Mouse (Mus musculus) adrenal gland, adult 8-10 months (tissue): ENCODE results near the gene Palm2. TPM values are rescaled to one million over a fixed set of nuclear protein-coding genes. Genes with fewer than 3 reads are reported as not detected.

Experiments
- DNase-seq: peaks from one replicate; pipeline ENCODE4 v3.0.0; 2022
- total RNA-seq, 4 experiments: library from RNA; stranded (reverse); gene quantifications; 2 replicates each; pipeline ENCODE4 v1.2.4; 2022

The Palm2 gene
- total RNA-seq, 4 experiments from 2014 or later, result 9.8 to 42.5 (median 29.2) TPM

- DNase-seq, result no peak
Measured at GRCm38 (mm10) chr4:57624819-57625218, 190.8 kb downstream of the Palm2 start.

- DNase-seq, result peak; percentile 53
Measured at GRCm38 (mm10) chr4:57625306-57625705, 191.3 kb downstream of the Palm2 start.

GRCm38 (mm10) chr4:57625756-57626155, 191.7 kb downstream of the Palm2 start:
- DNase-seq, result no peak

- no peak for DNase-seq
Measured at GRCm38 (mm10) chr4:57626921-57627320, 192.9 kb downstream of the Palm2 start.

- DNase-seq, result no peak
Measured at GRCm38 (mm10) chr4:57632386-57632785, 198.3 kb downstream of the Palm2 start.

- no peak for DNase-seq
Measured at GRCm38 (mm10) chr4:57633052-57633451, 199.0 kb downstream of the Palm2 start.

GRCm38 (mm10) chr4:57634956-57635355, 200.9 kb downstream of the Palm2 start:
- no peak for DNase-seq

GRCm38 (mm10) chr4:57636782-57637482, 202.9 kb downstream of the Palm2 start:
- DNase-seq, result no peak

DNA sequence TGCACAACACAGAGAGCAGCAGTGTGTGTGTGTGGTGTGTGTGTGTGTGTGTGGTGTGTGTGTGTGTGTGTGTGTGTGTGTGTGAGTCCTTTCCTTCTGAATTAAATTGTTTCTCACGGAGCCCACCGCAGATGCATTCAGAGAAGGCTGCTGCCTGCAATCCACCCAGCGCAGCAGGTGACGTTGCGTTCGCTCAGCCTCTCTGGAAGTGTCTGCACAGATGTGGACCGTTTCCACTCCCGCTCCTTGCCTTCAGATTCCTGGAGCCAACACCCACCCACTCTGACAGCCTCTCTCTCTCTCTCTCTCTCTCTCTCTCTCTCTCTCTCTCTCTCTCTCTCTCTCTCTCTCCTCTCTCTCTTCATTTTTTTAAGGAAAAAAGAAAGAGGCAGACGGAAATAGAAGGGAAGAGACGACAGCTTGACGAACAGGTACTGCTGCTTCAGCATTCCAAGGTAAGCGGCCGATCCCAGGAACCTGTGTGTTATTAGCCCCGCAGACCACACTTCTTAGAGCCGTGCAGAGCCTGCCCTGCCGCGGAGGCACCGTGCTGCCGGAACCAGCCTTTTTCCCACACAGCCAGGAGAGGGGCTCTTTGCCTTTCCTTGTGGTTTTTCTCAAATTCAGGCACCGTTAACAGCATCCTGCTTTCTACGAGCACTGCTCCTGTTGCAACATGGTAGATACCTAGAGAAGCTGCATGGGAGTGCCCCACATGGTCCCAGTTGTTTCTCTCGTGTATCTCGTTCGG, 203.8 kb downstream of the Palm2 start:
- no peak for DNase-seq

DNA sequence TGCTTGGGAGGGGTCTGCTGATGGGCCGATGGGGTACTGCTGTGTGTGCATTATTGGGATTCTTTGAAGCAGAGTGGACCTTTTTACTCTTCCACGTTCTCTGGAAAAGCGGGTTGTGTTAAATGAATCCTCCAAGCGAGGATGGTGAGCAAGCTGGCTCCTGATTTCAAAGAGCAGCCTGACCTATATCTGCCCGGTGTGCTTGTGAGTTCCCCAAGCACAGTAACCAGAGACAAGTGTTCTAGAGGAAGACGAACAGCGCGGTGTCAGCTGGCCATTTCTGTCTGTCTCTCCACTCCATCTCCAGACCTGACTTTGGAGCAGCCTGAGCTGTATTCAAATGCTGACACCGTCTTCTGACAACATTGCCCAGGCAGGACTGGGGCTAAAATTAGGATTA, 204.9 kb downstream of the Palm2 start:
- no peak for DNase-seq

DNA sequence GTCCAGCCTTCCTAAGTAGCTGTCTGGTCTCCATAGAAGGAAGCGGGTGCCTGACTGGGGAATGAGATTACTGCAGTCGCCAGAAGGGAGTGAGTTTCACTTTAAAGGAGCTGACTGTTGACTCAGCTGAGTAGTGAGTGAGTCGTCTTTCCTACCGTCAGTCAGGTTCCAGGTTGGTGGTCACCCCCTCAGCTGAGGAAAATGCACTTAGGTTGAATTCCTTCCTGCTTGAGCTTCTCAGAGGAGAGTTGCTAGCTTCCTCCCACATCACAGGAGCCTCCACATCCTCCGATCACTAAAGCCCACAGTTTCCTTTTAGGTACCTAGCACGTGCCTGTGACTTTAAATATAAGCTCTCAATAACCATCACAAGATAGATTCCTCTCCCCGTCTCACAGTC, 206.2 kb downstream of the Palm2 start:
- DNase-seq, result no peak

DNA sequence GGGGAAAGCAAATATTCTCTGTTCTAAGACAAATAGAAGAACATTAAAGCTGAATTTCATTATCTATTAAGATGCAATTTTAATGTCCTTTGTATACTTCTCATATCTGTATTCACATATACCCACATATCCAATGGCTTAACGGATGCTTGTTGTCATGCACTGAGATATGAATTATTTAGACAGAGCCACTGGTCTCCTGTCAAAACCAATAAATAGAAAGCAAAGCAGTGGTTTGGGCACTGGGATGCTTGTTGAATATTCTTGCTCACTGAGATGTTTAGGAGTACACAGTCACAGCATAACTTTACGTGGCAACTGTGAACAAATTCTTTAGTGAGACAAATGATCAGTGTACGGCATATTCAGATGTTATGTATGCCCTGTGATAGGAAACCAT, 206.9 kb downstream of the Palm2 start:
- no peak for DNase-seq

DNA sequence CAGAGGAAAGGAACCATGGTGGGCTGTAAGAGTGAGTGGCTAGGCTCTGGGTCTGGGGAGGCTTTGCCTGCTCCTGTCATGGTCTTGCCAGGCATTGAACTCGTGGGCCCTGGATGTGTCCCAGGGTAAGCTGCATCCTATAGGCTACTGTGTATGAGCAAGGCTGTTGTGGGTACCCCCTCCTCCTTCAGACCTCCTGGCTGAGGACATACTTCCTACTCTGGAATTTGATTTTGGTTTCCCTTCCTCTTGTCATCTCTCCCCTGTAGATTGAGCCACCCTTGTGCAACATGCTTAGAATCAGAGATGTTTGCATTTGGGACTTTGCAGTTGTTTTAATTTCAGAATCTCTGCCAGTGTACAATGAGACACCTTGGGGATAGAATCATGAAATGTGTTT, 216.9 kb downstream of the Palm2 start:
- DNase-seq, result no peak

- no peak for DNase-seq
Measured at GRCm38 (mm10) chr4:57651547-57651946, 217.5 kb downstream of the Palm2 start.

- no peak for DNase-seq
Measured at GRCm38 (mm10) chr4:57652185-57652904, 218.3 kb downstream of the Palm2 start.

DNA sequence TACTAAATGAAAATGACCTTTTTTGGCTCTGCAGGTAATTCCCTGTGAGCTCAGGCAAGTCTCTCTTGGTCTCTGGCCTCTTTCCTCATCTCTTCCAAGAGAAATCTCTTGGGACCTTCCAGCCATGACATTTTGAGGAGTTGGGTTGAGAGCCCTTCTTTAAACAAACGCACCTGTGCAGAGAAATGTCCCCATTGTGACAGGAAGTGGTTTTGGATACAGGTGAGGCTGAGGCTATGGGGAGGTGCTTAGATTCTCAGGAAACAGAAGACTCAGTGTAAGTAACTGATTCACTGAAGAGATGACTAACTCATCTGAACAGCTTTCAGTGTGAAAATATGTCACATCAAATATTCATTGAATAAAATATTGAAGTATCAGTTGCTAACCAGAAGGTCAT, 221.9 kb downstream of the Palm2 start:
- DNase-seq, result no peak

- no peak for DNase-seq
Measured at GRCm38 (mm10) chr4:57656388-57656787, 222.3 kb downstream of the Palm2 start.

DNA sequence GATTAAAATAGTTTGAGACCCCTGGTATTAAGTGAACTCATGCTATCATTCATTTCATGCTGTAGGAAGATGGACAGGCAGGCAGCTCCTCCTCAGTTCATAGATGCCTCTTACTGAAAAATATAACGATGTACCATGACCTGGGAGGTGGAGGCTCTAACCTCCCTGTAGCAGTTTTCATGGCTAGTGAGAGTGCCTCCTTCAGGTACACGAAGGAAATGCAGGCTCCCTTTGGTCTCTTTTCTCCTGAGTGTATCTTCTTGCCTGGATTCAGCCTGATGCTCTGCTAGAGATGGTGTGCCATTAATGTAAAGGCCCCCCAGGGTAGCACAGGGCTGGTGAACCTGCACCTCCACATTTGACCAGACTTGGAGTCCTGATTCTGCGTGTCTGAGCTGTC, 222.8 kb downstream of the Palm2 start:
- DNase-seq, result no peak

DNA sequence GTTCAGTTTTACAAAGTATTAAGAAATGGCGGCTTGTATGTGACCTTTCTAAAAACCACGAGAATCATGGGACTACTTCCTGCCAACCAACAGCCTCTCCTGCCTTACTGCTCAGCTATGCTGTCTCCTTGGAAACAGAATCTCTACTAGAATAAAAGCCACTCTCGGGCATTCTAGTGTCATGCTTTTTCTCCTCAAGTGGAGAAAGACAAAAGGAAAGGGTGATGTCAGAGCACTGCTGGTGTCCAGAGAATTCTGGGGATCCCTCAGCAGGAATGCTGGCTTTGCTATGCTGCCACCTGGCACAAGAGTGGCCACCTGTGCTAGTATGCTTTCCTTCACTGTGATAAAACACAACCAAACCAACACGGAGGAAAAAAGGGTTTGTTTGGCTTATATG, 226.4 kb downstream of the Palm2 start:
- no peak for DNase-seq

DNA sequence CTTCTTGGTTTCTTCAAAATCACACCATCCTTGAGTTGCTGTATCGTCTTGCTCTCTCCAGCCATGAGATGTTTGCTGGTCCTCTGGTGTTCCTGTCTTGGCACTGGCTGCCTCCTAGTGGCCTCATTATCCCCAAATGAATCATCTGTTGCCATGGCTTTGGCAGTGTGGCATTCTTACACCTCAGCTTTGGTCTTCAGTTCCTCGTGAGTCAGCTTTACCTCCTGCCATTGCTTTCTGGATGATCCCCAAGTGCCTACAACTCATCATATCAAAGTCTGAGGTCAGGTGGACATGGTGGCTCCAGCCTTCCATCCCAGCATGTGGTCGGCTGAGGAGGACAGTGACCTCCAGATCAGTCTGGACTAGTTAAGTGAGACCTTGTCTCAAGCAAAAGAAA, 232.1 kb downstream of the Palm2 start:
- no peak for DNase-seq

DNA sequence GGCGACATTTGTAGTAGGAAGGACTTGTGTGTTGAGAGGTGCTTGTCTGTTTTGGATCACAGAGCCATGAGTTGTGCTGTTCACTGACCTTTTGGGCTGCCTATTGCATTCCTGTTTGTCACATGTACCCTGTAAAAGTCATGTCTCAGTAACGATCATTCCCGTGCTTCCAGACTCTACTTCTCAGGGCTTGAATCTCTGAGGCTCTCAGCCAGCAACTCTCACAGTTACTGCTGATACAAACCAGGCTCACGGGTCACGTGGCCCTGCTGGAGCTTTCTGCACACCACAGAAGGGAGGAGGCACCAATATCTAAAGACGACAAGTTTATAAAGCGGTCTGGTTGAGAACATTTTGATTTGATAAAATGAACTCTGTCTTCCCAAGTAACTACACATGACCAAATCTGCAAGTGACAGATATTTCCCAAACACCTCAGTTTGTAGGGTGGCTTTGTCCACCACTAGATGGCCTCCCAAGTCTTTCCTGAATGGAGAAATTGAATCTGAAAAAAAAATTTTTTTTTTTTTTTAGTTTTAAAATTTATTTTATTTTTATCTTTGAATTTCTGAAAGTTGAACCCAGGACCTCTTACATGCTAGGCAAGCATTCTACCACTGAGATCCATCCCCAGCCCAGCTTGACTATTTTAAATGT, 236.9 kb downstream of the Palm2 start:
- DNase-seq, result no peak

GRCm38 (mm10) chr4:57672541-57672940, 238.5 kb downstream of the Palm2 start:
- DNase-seq, result no peak
